Comparison of ENCODE assay signal across 23 mouse cellular contexts in the genomic region with DNA sequence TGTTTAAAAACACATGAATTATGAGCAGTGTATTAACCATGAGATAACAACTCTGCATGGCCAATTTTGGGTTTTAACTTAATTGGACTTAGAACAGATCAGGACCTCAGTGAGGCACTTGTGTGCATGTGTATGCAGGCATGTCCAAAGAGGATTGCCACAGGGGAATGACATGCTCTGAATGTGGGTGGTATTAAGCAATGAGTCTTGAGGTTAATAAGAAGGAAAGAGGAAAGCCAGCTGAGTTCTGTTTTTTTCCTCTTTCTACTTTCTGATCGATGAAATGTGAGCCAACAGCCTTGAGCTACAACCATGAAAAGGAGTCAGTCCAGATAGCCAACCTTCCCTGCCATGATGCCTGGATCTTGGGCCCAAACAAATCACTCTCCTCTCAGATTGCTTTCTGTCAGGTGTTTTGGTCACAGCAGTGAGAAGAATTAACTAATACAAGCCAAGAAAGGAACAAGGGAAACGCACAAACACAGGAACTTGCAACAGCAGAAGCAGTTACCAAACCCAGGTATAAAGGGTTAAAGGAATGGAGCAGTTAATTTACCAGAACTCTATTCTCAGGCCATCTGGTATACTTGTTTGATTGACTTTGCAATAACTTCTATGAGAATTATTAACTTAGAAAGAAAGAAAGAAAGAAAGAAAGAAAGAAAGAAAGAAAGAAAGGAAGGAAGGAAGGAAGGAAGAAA.
A peak's percentile ranks its signal among the peaks of the same experiment; 100 is the strongest.
DNase-seq lines count a peak whose midpoint lies in the region; ATAC-seq and TF ChIP-seq lines count a peak whose summit lies in the region.
"Had no signal": no experiment of that assay in that cellular context is flagged by ENCODE, and none has a peak within 500 bp of the region (broad histone marks: within the 10 kb centered on the region; RNA-seq: fewer than 3 reads in every experiment).

No protein-coding gene starts in this region.

- peak; percentile 12; the same call in 1 of the 2 replicates for TF ChIP-seq EP300 in liver, postnatal 0 days (IDR thresholded peaks at IDR 0.05; ENCODE audit: low read depth)

- H3K9ac ChIP-seq in embryonic facial prominence, embryonic 14.5 days (ENCODE audit: low read depth, low read length), result no peak overlapping the region
- no peak overlapping the region for H3K9ac ChIP-seq in liver, postnatal 0 days (replicated peaks)
- H3K9ac ChIP-seq in forebrain, embryonic 11.5 days (ENCODE audit: low read length), result no peak overlapping the region
- H3K9ac ChIP-seq: embryonic facial prominence, embryonic 13.5 days; hindbrain, embryonic 15.5 days; intestine, embryonic 15.5 days; kidney, embryonic 15.5 days; stomach, embryonic 15.5 days had no signal

- TF ChIP-seq CTCF in liver, postnatal 0 days (IDR thresholded peaks at IDR 0.05; ENCODE audit: low read depth), result no peak
- no peak for TF ChIP-seq CTCF in embryonic fibroblast, embryonic 13.5 days (IDR thresholded peaks at IDR 0.05; ENCODE audit: borderline replicate concordance, insufficient read depth, low read length)

- H3K4me1 ChIP-seq in embryonic facial prominence, embryonic 14.5 days (ENCODE audit: control insufficient read depth, insufficient read depth, low read length), result no peaks in the 10 kb centered on the region
- H3K4me1 ChIP-seq in embryonic facial prominence, embryonic 10.5 days, result peaks cover 4% of the 10 kb centered on the region; the same call in 1 of the 2 replicates
- no peaks in the 10 kb centered on the region for H3K4me1 ChIP-seq in liver, postnatal 0 days (ENCODE audit: insufficient read depth)
- peaks cover 12% of the 10 kb centered on the region for H3K4me1 ChIP-seq in embryonic fibroblast, embryonic 13.5 days (ENCODE audit: control insufficient read depth, insufficient read depth, low read length)
- H3K4me1 ChIP-seq in forebrain, embryonic 11.5 days (replicated peaks; ENCODE audit: control insufficient read depth, insufficient read depth, low read length), result no peaks in the 10 kb centered on the region
- H3K4me1 ChIP-seq: forebrain, embryonic 10.5 days; heart, embryonic 10.5 days; hindbrain, embryonic 15.5 days; intestine, embryonic 15.5 days; kidney, embryonic 15.5 days; stomach, embryonic 15.5 days had no signal

- ATAC-seq in embryonic facial prominence, embryonic 14.5 days (ENCODE audit: low read depth), result no peak
- ATAC-seq in liver, postnatal 0 days, result peak; percentile 47; the same call in 1 of the 2 replicates
- ATAC-seq in megakaryocyte progenitor cell, adult 5-6 weeks (replicated peaks; ENCODE audit: poor library complexity), result peak; percentile 98
- ATAC-seq in forebrain, embryonic 11.5 days (replicated peaks; ENCODE audit: low FRiP score), result no peak
- ATAC-seq: intestine, embryonic 15.5 days had no signal

- H3K27me3 ChIP-seq in embryonic facial prominence, embryonic 14.5 days (replicated peaks; ENCODE audit: control insufficient read depth, insufficient read depth, low read length), result no peaks in the 10 kb centered on the region
- H3K27me3 ChIP-seq in embryonic facial prominence, embryonic 10.5 days (replicated peaks; ENCODE audit: low read depth, poor library complexity, severe bottlenecking), result no peaks in the 10 kb centered on the region
- H3K27me3 ChIP-seq in liver, postnatal 0 days (ENCODE audit: insufficient read depth, low read length), result no peaks in the 10 kb centered on the region
- no peaks in the 10 kb centered on the region for H3K27me3 ChIP-seq in forebrain, embryonic 11.5 days (ENCODE audit: control insufficient read depth, insufficient read depth, low read length)
- H3K27me3 ChIP-seq: embryonic facial prominence, embryonic 13.5 days; hindbrain, embryonic 15.5 days; intestine, embryonic 15.5 days; kidney, embryonic 15.5 days; stomach, embryonic 15.5 days had no signal

- H3K4me3 ChIP-seq in embryonic facial prominence, embryonic 14.5 days (ENCODE audit: low read depth, low read length), result no peak overlapping the region
- no peak overlapping the region for H3K4me3 ChIP-seq in embryonic facial prominence, embryonic 10.5 days
- H3K4me3 ChIP-seq in liver, postnatal 0 days (ENCODE audit: low read depth, low read length), result no peak overlapping the region
- no peak overlapping the region for H3K4me3 ChIP-seq in embryonic fibroblast, embryonic 13.5 days (ENCODE audit: insufficient read depth, low read length)
- no peak overlapping the region for H3K4me3 ChIP-seq in forebrain, embryonic 11.5 days (ENCODE audit: low read depth, low read length)
- H3K4me3 ChIP-seq: embryonic facial prominence, embryonic 13.5 days; forebrain, embryonic 10.5 days; gastrocnemius, adult 2 months; heart, embryonic 10.5 days; hindbrain, embryonic 15.5 days; intestine, embryonic 15.5 days; kidney, embryonic 15.5 days; stomach, embryonic 15.5 days had no signal

- H3K4me2 ChIP-seq in embryonic facial prominence, embryonic 14.5 days (ENCODE audit: low read depth, low read length), result no peak overlapping the region
- H3K4me2 ChIP-seq in liver, postnatal 0 days (ENCODE audit: low read depth, low read length), result peak overlapping the region; percentile 42; the same call in 1 of the 2 replicates
- H3K4me2 ChIP-seq in forebrain, embryonic 11.5 days (ENCODE audit: low read depth, low read length, severe bottlenecking), result no peak overlapping the region
- H3K4me2 ChIP-seq: embryonic facial prominence, embryonic 13.5 days; hindbrain, embryonic 15.5 days; intestine, embryonic 15.5 days; kidney, embryonic 15.5 days; stomach, embryonic 15.5 days had no signal

- 45% methylated on average over 2 of the region's 2 CpGs for WGBS in embryonic facial prominence, embryonic 14.5 days
- WGBS in embryonic facial prominence, embryonic 10.5 days, result 87% methylated on average over 2 of the region's 2 CpGs
- 46% methylated on average over 2 of the region's 2 CpGs for WGBS in liver, postnatal 0 days (ENCODE audit: insufficient replicate concordance)
- 88% methylated on average over 2 of the region's 2 CpGs for WGBS in forebrain, embryonic 11.5 days

- H3K36me3 ChIP-seq in embryonic facial prominence, embryonic 14.5 days (ENCODE audit: control insufficient read depth, insufficient read depth, low read length), result no peaks in the 10 kb centered on the region
- H3K36me3 ChIP-seq in embryonic facial prominence, embryonic 10.5 days (replicated peaks), result no peaks in the 10 kb centered on the region
- H3K36me3 ChIP-seq in liver, postnatal 0 days (replicated peaks; ENCODE audit: insufficient read depth, low read length), result no peaks in the 10 kb centered on the region
- H3K36me3 ChIP-seq in forebrain, embryonic 11.5 days (ENCODE audit: control insufficient read depth, insufficient read depth, low read length), result no peaks in the 10 kb centered on the region
- H3K36me3 ChIP-seq: embryonic facial prominence, embryonic 13.5 days; forebrain, embryonic 10.5 days; G1E; heart, embryonic 10.5 days; hindbrain, embryonic 15.5 days; intestine, embryonic 15.5 days; kidney, embryonic 15.5 days; stomach, embryonic 15.5 days had no signal

- DNase-seq in embryonic facial prominence, embryonic 14.5 days (ENCODE audit: low spot score), result peak; percentile 12
- DNase-seq in embryonic facial prominence, embryonic 10.5 days (ENCODE audit: low spot score), result no peak
- no peak for DNase-seq in liver, postnatal 0 days
- no peak for DNase-seq in liver
- no peak for DNase-seq in adrenal gland, postnatal 14 days
- no peak for DNase-seq in forebrain, embryonic 11.5 days (ENCODE audit: low spot score)
- DNase-seq: adrenal gland, postnatal 25 days; cerebellum, adult 8-10 months; gastrocnemius, adult 2 months; lung, adult 2 months; midbrain, embryonic 14.5 days; right cerebral cortex, postnatal 25 days; thymus, adult 18-20 months had no signal

- H3K27ac ChIP-seq in embryonic facial prominence, embryonic 14.5 days (replicated peaks; ENCODE audit: low read depth, low read length), result no peak overlapping the region
- no peak overlapping the region for H3K27ac ChIP-seq in embryonic facial prominence, embryonic 10.5 days (replicated peaks)
- no peak overlapping the region for H3K27ac ChIP-seq in liver, postnatal 0 days (ENCODE audit: low read depth)
- H3K27ac ChIP-seq in embryonic fibroblast, embryonic 13.5 days (ENCODE audit: insufficient read depth, low read length), result peak overlapping the region; percentile 95
- H3K27ac ChIP-seq in forebrain, embryonic 11.5 days (ENCODE audit: low read depth, low read length), result no peak overlapping the region
- H3K27ac ChIP-seq: embryonic facial prominence, embryonic 13.5 days; forebrain, embryonic 10.5 days; gastrocnemius, adult 2 months; heart, embryonic 10.5 days; hindbrain, embryonic 15.5 days; intestine, embryonic 15.5 days; kidney, embryonic 15.5 days; stomach, embryonic 15.5 days had no signal

- H3K9me3 ChIP-seq in embryonic facial prominence, embryonic 14.5 days (ENCODE audit: control insufficient read depth, low read length), result no peaks in the 10 kb centered on the region
- no peaks in the 10 kb centered on the region for H3K9me3 ChIP-seq in embryonic facial prominence, embryonic 10.5 days
- no peaks in the 10 kb centered on the region for H3K9me3 ChIP-seq in liver, postnatal 0 days (ENCODE audit: low read length)
- no peaks in the 10 kb centered on the region for H3K9me3 ChIP-seq in forebrain, embryonic 11.5 days (ENCODE audit: control insufficient read depth, low read length)
- H3K9me3 ChIP-seq: embryonic facial prominence, embryonic 13.5 days; forebrain, embryonic 10.5 days; G1E; heart, embryonic 10.5 days; hindbrain, embryonic 15.5 days; intestine, embryonic 15.5 days; kidney, embryonic 15.5 days; stomach, embryonic 15.5 days had no signal

- no peak for TF ChIP-seq POLR2A in embryonic fibroblast, embryonic 13.5 days (IDR thresholded peaks at IDR 0.05; ENCODE audit: low read depth, low read length)

Comparison
In these comparisons a context has a peak if more than half of its experiments do, and no peak if none do; other contexts are left out.
1. ATAC-seq: peak in liver, postnatal 0 days (single experiment) and megakaryocyte progenitor cell, adult 5-6 weeks (single experiment); none in embryonic facial prominence, embryonic 14.5 days (single experiment) and forebrain, embryonic 11.5 days (single experiment).